Comparison of ENCODE assay signal across 9 mouse cellular contexts in genomic region chr9:121477305-121477911, GRCm38 (mm10). TPM values are rescaled to one million over a fixed set of nuclear protein-coding genes. Genes with fewer than 3 reads are reported as not detected.
DNase-seq lines count a peak whose midpoint lies in the region; ATAC-seq and TF ChIP-seq lines count a peak whose summit lies in the region.
"Had no signal": no experiment of that assay in that cellular context is flagged by ENCODE, and none has a peak within 500 bp of the region (broad histone marks: within the 10 kb centered on the region; RNA-seq: fewer than 3 reads in every experiment).

No protein-coding gene starts in this region.

- no peak overlapping the region for H3K9ac ChIP-seq in ES-E14 (ENCODE audit: insufficient read depth, low read depth, low read length, poor library complexity, severe bottlenecking)
- no peak overlapping the region for H3K9ac ChIP-seq in heart, postnatal 0 days (replicated peaks; ENCODE audit: low read depth, low read length)
- H3K9ac ChIP-seq in lung, embryonic 14.5 days, result peak overlapping the region; percentile 24; the same call in 1 of the 2 replicates
- H3K9ac ChIP-seq: liver, embryonic 15.5 days had no signal

- no peak overlapping the region for H3K4me3 ChIP-seq in ES-E14 (ENCODE audit: insufficient read depth in 1 of 2, low read depth in 1 of 2, low read length in 2 of 2, poor library complexity in 1 of 2, severe bottlenecking in 1 of 2)
- peak overlapping the region; percentile 8; the same call in 1 of the 2 replicates for H3K4me3 ChIP-seq in heart, postnatal 0 days (ENCODE audit: low read depth, low read length)
- no peak overlapping the region for H3K4me3 ChIP-seq in lung, embryonic 14.5 days (ENCODE audit: low read depth, low read length)
- H3K4me3 ChIP-seq: liver, embryonic 15.5 days had no signal

- WGBS in heart, postnatal 0 days, result 10% methylated on average over 15 of the region's 15 CpGs
- WGBS in lung, embryonic 14.5 days, result 9% methylated on average over 15 of the region's 15 CpGs

- peak; percentile 70 for ATAC-seq in erythroid progenitor cell, adult 5-6 weeks (replicated peaks; ENCODE audit: low FRiP score, poor library complexity, severe bottlenecking)
- peak; percentile 62; the same call in 1 of the 2 replicates for ATAC-seq in heart, postnatal 0 days (ENCODE audit: insufficient read depth, low read depth)
- ATAC-seq in lung, embryonic 14.5 days (ENCODE audit: insufficient read depth), result peak; percentile 52; the same call in 1 of the 2 replicates

- H3K27me3 ChIP-seq in heart, postnatal 0 days (ENCODE audit: control insufficient read depth, insufficient read depth, low read length), result no peaks in the 10 kb centered on the region
- H3K27me3 ChIP-seq in lung, embryonic 14.5 days (ENCODE audit: insufficient read depth, low read length), result no peaks in the 10 kb centered on the region

- no peak for TF ChIP-seq EP300 in heart, postnatal 0 days (IDR thresholded peaks at IDR 0.05; ENCODE audit: low read depth)

- no peaks in the 10 kb centered on the region for H3K9me3 ChIP-seq in ES-E14 (ENCODE audit: control insufficient read depth, insufficient read depth, low read depth, low read length)
- no peaks in the 10 kb centered on the region for H3K9me3 ChIP-seq in heart, postnatal 0 days (replicated peaks; ENCODE audit: control insufficient read depth, low read length)
- no peaks in the 10 kb centered on the region for H3K9me3 ChIP-seq in lung, embryonic 14.5 days (ENCODE audit: low read depth, low read length)
- H3K9me3 ChIP-seq: liver, embryonic 15.5 days had no signal

- in situ Hi-C loops in ES-E14 (cut with MboI; ENCODE audit: low sequenced_read_pairs in 2 of 2, unreplicated experiment in 2 of 2), result loop anchor here in 1 of 2 experiments (10.0 kb wide), 2 partner anchors 207 to 233 kb away; no protein-coding TSS in a partner anchor

- no peak overlapping the region for H3K27ac ChIP-seq in ES-E14 (ENCODE audit: insufficient read depth, low read depth, low read length, poor library complexity, severe bottlenecking)
- H3K27ac ChIP-seq in heart, postnatal 0 days (ENCODE audit: low read depth), result no peak overlapping the region
- H3K27ac ChIP-seq in lung, embryonic 14.5 days (ENCODE audit: low read depth), result no peak overlapping the region
- H3K27ac ChIP-seq: liver, embryonic 15.5 days had no signal

- H3K4me1 ChIP-seq in ES-E14 (ENCODE audit: control insufficient read depth in 2 of 2, insufficient read depth in 2 of 2, low read length in 2 of 2, poor library complexity in 1 of 2), result peaks cover 0 to 2% of the 10 kb centered on the region in 2 experiments; a peak in 1 of 4 replicates
- no peaks in the 10 kb centered on the region for H3K4me1 ChIP-seq in heart, postnatal 0 days (ENCODE audit: control insufficient read depth, insufficient read depth)
- no peaks in the 10 kb centered on the region for H3K4me1 ChIP-seq in lung, embryonic 14.5 days (ENCODE audit: insufficient read depth)

- peak; percentile 63 for DNase-seq in ES-E14 (ENCODE audit: low read depth, low spot score)
- peak; percentile 39 for DNase-seq in c-Kit-negative CD71-positive TER-119-positive erythroid progenitor cells, embryonic 14.5 days (ENCODE audit: low read depth, low spot score)
- DNase-seq in heart, postnatal 0 days (ENCODE audit: low spot score), result peak; percentile 62
- DNase-seq in kidney, postnatal 4 days, result peak; percentile 83 to 87
- peak; percentile 93 for DNase-seq in lung, embryonic 14.5 days
- DNase-seq in ovary, postnatal 14 days (ENCODE audit: low spot score), result peak; percentile 72
- peak; percentile 30 to 38 for DNase-seq in thymus, postnatal 36 days

- H3K4me2 ChIP-seq in heart, postnatal 0 days (ENCODE audit: low read depth, low read length), result peak overlapping the region; percentile 43
- peak overlapping the region; percentile 49 for H3K4me2 ChIP-seq in lung, embryonic 14.5 days
- H3K4me2 ChIP-seq: liver, embryonic 15.5 days had no signal

- H3K36me3 ChIP-seq in ES-E14 (ENCODE audit: control insufficient read depth, insufficient read depth, low read length, poor library complexity, severe bottlenecking), result peaks cover 2% of the 10 kb centered on the region; the same call in 1 of the 2 replicates
- peaks cover 26% of the 10 kb centered on the region for H3K36me3 ChIP-seq in heart, postnatal 0 days (replicated peaks; ENCODE audit: control insufficient read depth, insufficient read depth, low read length)
- H3K36me3 ChIP-seq in lung, embryonic 14.5 days (ENCODE audit: insufficient read depth), result peaks cover 9% of the 10 kb centered on the region
- H3K36me3 ChIP-seq: liver, embryonic 15.5 days had no signal

- peak; percentile 77 for TF ChIP-seq CTCF in heart, postnatal 0 days (IDR thresholded peaks at IDR 0.05; ENCODE audit: low read depth)
- TF ChIP-seq CTCF in lung, embryonic 14.5 days (IDR thresholded peaks at IDR 0.05; ENCODE audit: low read depth), result peak; percentile 84

TF ChIP-seq in ES-E14, 5 proteins besides CTCF, POLR2A, EP300 and RAD21:
- TF ChIP-seq ZC3H11A (IDR thresholded peaks at IDR 0.05; ENCODE audit: borderline replicate concordance, low read depth, low read length) (0 out of 2 replicates have a peak, but pooled peaks have one; percentile 36), ZNF384 (IDR thresholded peaks at IDR 0.05; ENCODE audit: low read depth, low read length) (no peak), CHD2 (IDR thresholded peaks at IDR 0.05; ENCODE audit: low read depth, low read length) (no peak)

RNA-seq across cellular contexts. Expression of gene Cck, which starts 18.1 kb away (rescaled TPM):
- 0.37 TPM in 1 of 2 replicates, not detected in the other for total RNA-seq in ES-E14 (2012; rRNA removed)
- not detected in 2 replicates for total RNA-seq in erythroid progenitor cell, adult 5-6 weeks (2015; ENCODE audit: low replicate concordance)
- total RNA-seq in erythroid progenitor cell, adult 5-6 weeks (2017; ENCODE audit: low replicate concordance), result not detected in 2 replicates
- 1.4 TPM in 1 of 2 replicates, not detected in the other for total RNA-seq in heart, postnatal 0 days (2014; rRNA removed; ENCODE audit: low replicate concordance)
- 0.29 and 0.95 TPM in 2 replicates for polyA plus RNA-seq in heart, postnatal 0 days (2015; fragmentation: Nextera tagmentation; extraction: Ambion mirVana)
- polyA plus RNA-seq in lung, embryonic 14.5 days (2014; fragmentation: Nextera tagmentation; extraction: Ambion mirVana), result not detected in 2 replicates

Comparison
In these comparisons a context has a peak if more than half of its experiments do, and no peak if none do; other contexts are left out.
1. DNase-seq: peak in every context shown above with its lines; median percentile 93 in lung, embryonic 14.5 days; 85 in kidney, postnatal 4 days; 72 in ovary, postnatal 14 days; 63 in ES-E14; 62 in heart, postnatal 0 days; 39 in c-Kit-negative CD71-positive TER-119-positive erythroid progenitor cells, embryonic 14.5 days; 34 in thymus, postnatal 36 days.